Mouse (Mus musculus) kidney, adult 2 months (tissue): ENCODE results near the gene Atp6v1b1.

Experiments used
- CTCF ChIP-seq: fragments of 200-500 bp; conservative IDR thresholded peaks from 2 replicates; pipeline ENCODE4 v1.5.1; 2011; ENCODE audit warnings: low read depth, mild to moderate bottlenecking, control low read depth, low read length, moderate library complexity, mixed read lengths; ENCODE audit not compliant: insufficient read depth, insufficient read length
- POLR2A ChIP-seq: fragments of 200-500 bp; IDR thresholded peaks from one replicate; pipeline ENCODE4 v1.6.1; 2011; ENCODE audit warnings: low read depth, low read length, control low read depth

GRCm38 (mm10) chr6:83695731-83696130 is 47.1 kb upstream of the Atp6v1b1 start:
- TF ChIP-seq CTCF (0 out of 2 replicates have a peak, but pooled peaks have one; percentile 14), POLR2A (no peak)
